Mouse (Mus musculus): ENCODE measurements around the gene Dut.

DNA sequence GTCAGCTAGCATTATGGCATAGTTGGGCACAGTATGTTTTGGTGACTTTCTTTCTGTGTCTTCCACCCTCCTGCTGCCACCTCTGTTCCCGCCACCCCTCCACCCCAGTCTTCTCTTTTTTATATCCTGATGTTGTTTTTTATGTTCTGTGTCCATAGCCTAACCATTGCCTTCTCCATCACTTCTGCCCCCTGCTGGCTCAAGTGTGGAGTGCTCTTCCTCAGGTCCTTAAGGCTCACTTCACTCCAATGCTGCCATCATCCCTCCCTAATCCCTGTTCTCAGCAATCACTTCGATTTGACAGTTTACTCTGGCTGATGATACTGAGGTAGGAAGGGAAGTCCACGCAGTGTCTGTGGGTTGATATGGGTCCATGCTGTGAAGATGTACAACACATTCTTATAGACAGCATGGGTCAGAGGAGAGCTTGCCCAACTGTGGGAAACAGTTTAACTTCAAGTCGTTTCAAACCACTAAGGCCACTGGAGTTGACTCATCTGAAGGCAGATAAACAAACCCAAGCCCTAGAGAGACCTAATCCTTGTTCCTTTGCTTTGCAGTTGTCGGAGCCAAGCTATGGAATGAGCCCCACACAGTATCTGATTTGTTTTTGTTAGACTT, 56.9 kb downstream of the Dut start:
- TF ChIP-seq CTCF (IDR thresholded peaks at IDR 0.05; ENCODE audit: low read depth, low read length) (peak; percentile 39; the same call in 1 of the 2 replicates), POLR2A (IDR thresholded peaks at IDR 0.05; ENCODE audit: extremely low read depth, insufficient read depth, low read length) (no peak)

All from liver, adult 2 months (tissue).